Mouse (Mus musculus) ovary, adult 18-20 months (tissue): ENCODE measurements around the gene Gm20825.
"Not testable (repeated sequence)": the region's sequence is repeated elsewhere in the genome, so short reads cannot be mapped to it uniquely, and the experiment has no call there.

ENCODE experiments used
- DNase-seq: peaks from one replicate; pipeline ENCODE4 v3.0.0; 2022; ENCODE audit warnings: low spot score, mixed read lengths

Gene Gm20825

GRCm38 (mm10) chrY:8071407-8071806 lies at the start of gene Gm20825:
Gene Gm20825 (minus strand): TSS chrY:8071507.
- not testable (repeated sequence) for DNase-seq
